Mouse (Mus musculus) stomach, embryonic 16.5 days (tissue): ENCODE measurements around the gene Plod3. TPM values are rescaled to one million over a fixed set of nuclear protein-coding genes. Genes with fewer than 3 reads are reported as not detected.
A peak's percentile ranks its signal among the peaks of the same experiment; 100 is the strongest.
"Not testable (repeated sequence)": the region's sequence is repeated elsewhere in the genome, so short reads cannot be mapped to it uniquely, and the experiment has no call there.

Source experiments
- ATAC-seq: fragments of 200-750 bp; cut with Nextera tagmentation; 2 replicates; pipeline ENCODE4 v1.8.0; 2017; ENCODE audit warnings: moderate number of reproducible peaks, moderate TSS enrichment; ENCODE audit not compliant: insufficient read depth, low FRiP score
- H3K27ac ChIP-seq: fragments of 300-500 bp; sonication (generic); 2 replicates; pipeline ENCODE4 v1.5.1; 2014; ENCODE audit warnings: low read length
- H3K27me3 ChIP-seq: fragments of 300-500 bp; sonication (generic); 2 replicates; pipeline ENCODE4 v1.6.1; 2014; ENCODE audit warnings: low read length, control low read depth, mixed read lengths; ENCODE audit not compliant: control insufficient read depth, insufficient read depth
- H3K36me3 ChIP-seq: fragments of 300-500 bp; sonication (generic); 2 replicates; pipeline ENCODE4 v1.6.1; 2014; ENCODE audit warnings: low read length; ENCODE audit not compliant: control insufficient read depth, insufficient read depth
- H3K4me1 ChIP-seq: fragments of 300-500 bp; sonication (generic); 2 replicates; pipeline ENCODE4 v1.6.1; 2014; ENCODE audit warnings: low read length, control low read depth, mixed read lengths; ENCODE audit not compliant: control insufficient read depth, insufficient read depth
- H3K4me2 ChIP-seq: fragments of 300-500 bp; sonication (generic); 2 replicates; pipeline ENCODE4 v1.6.1; 2014; ENCODE audit warnings: low read depth, low read length, mixed read lengths
- H3K4me3 ChIP-seq: fragments of 300-500 bp; sonication (generic); replicated peaks from 2 replicates; pipeline ENCODE4 v1.5.1; 2014; ENCODE audit warnings: mild to moderate bottlenecking, low read length
- H3K9ac ChIP-seq: fragments of 300-500 bp; sonication (generic); 2 replicates; pipeline ENCODE4 v1.6.1; 2014; ENCODE audit warnings: low read length
- H3K9me3 ChIP-seq: fragments of 300-500 bp; sonication (generic); replicated peaks from 2 replicates; pipeline ENCODE4 v1.6.1; 2016; ENCODE audit warnings: low read length, control low read depth; ENCODE audit not compliant: control insufficient read depth
- WGBS: fragments of 180-500 bp; shearing (Covaris S2); extraction: QIAGEN DNeasy Blood & Tissue Kit; methylation state at CpG from one replicate; pipeline ENCODE4 v1.1.7; 2014; 5-methylcytosine and 5-hydroxymethylcytosine counted together
- polyA plus RNA-seq: library from polyadenylated mRNA; unstranded; fragments of >200 nt; fragmentation: Nextera tagmentation; extraction: Ambion mirVana; gene quantifications from 2 replicates; pipeline ENCODE4 v1.2.1, GENCODE M21; 2015

Gene Plod3
- polyA plus RNA-seq, result 46.1 and 53.7 TPM in 2 replicates

GRCm38 (mm10) chr5:136986695-136987137, at the start of gene Plod3:
Plod3 (plus strand) TSS chr5:136987019.
- H3K4me1 ChIP-seq, result peaks cover 15% of the 10 kb centered on the region
- ATAC-seq, result peak; percentile 92
- H3K4me3 ChIP-seq, result peak within 1 kb of the TSS; percentile 91
- H3K27me3 ChIP-seq, result no peaks in the 10 kb centered on the region
- peak within 1 kb of the TSS; percentile 79 for H3K4me2 ChIP-seq
- WGBS, result 0% methylated on average over 26 of the region's 26 CpGs
- H3K27ac ChIP-seq, result peak within 1 kb of the TSS; percentile 93
- peak within 1 kb of the TSS; percentile 95 for H3K9ac ChIP-seq
- H3K9me3 ChIP-seq, result no peaks in the 10 kb centered on the region
- H3K36me3 ChIP-seq, result peaks cover 21% of the 10 kb centered on the region

DNA sequence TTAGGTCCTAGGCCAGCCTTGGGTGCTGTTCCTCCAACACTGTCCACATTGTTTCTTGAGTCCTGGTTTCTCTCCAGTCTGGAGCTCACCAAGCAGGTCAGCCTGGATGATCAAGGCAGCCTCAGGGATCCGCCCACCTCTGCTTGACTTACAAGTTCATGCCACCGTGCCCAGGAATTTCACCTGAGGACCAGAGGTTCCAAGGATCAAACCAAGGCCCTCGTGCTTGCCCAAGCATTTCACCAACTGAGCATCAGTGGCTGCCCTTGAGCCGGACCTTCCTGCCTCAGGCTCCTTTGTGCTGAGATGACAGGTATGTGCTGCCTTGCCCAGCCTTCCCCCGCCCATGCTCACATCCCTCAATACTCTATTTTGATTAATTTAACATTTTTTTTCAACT, 49.2 kb upstream of the Plod3 start:
- H3K4me1 ChIP-seq, result no peaks in the 10 kb centered on the region
- no peak overlapping the region for H3K9ac ChIP-seq
- no peak overlapping the region for H3K4me3 ChIP-seq
- no peak overlapping the region for H3K27ac ChIP-seq
- no peak overlapping the region for H3K4me2 ChIP-seq
- 85% methylated on average over 5 of the region's 5 CpGs for WGBS
- ATAC-seq, result no peak
- H3K9me3 ChIP-seq, result no peaks in the 10 kb centered on the region
- H3K27me3 ChIP-seq, result no peaks in the 10 kb centered on the region
- no peaks in the 10 kb centered on the region for H3K36me3 ChIP-seq

GRCm38 (mm10) chr5:136939284-136939683, 47.5 kb upstream of the Plod3 start:
- no peak overlapping the region for H3K4me3 ChIP-seq
- 68% methylated on average over 7 of the region's 7 CpGs for WGBS
- no peak overlapping the region for H3K9ac ChIP-seq
- no peak for ATAC-seq
- H3K9me3 ChIP-seq, result no peaks in the 10 kb centered on the region
- H3K4me2 ChIP-seq, result no peak overlapping the region
- H3K36me3 ChIP-seq, result no peaks in the 10 kb centered on the region
- no peaks in the 10 kb centered on the region for H3K4me1 ChIP-seq
- H3K27ac ChIP-seq, result no peak overlapping the region
- no peaks in the 10 kb centered on the region for H3K27me3 ChIP-seq

DNA sequence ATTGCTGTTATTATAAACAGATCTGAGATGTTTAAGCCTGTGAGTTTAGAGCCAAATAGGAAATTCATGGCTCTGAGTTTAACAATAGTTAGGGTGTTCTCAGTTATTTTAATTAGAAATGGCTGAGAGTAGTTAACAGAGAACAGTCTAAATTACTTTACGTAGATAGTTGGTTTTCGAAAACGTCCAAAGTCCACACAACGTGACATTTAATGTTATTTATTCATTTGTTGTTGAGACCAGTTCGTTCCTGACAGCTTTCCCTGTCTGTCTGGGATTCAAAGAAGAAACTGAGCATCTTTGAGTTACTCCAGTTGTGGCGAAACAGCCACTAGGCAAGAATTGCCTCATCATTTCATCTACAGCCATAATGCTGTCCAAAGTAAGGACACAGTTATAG, 46.8 kb upstream of the Plod3 start:
- H3K4me2 ChIP-seq, ATAC-seq, H3K4me3 ChIP-seq, H3K36me3 ChIP-seq, H3K4me1 ChIP-seq, H3K9ac ChIP-seq, H3K9me3 ChIP-seq, H3K27ac ChIP-seq, H3K27me3 ChIP-seq: not testable (repeated sequence)
- 70% methylated on average over 6 of the region's 6 CpGs for WGBS

GRCm38 (mm10) chr5:136940845-136941560, 45.8 kb upstream of the Plod3 start:
- WGBS, result 86% methylated on average over 12 of the region's 12 CpGs
- Histone ChIP-seq H3K36me3 (no peaks in the 10 kb centered on the region), H3K9me3 (no peaks in the 10 kb centered on the region), H3K4me2 (no peak overlapping the region), H3K9ac (no peak overlapping the region), H3K27me3 (no peaks in the 10 kb centered on the region), H3K27ac (no peak overlapping the region), H3K4me3 (no peak overlapping the region), H3K4me1 (no peaks in the 10 kb centered on the region)
- no peak for ATAC-seq

GRCm38 (mm10) chr5:136942781-136943180, 44.0 kb upstream of the Plod3 start:
- Histone ChIP-seq H3K9ac (no peak overlapping the region), H3K27me3 (no peaks in the 10 kb centered on the region), H3K4me2 (no peak overlapping the region), H3K4me3 (no peak overlapping the region), H3K9me3 (no peaks in the 10 kb centered on the region), H3K27ac (no peak overlapping the region), H3K4me1 (no peaks in the 10 kb centered on the region), H3K36me3 (no peaks in the 10 kb centered on the region)
- WGBS, result 61% methylated on average over 3 of the region's 3 CpGs
- no peak for ATAC-seq

DNA sequence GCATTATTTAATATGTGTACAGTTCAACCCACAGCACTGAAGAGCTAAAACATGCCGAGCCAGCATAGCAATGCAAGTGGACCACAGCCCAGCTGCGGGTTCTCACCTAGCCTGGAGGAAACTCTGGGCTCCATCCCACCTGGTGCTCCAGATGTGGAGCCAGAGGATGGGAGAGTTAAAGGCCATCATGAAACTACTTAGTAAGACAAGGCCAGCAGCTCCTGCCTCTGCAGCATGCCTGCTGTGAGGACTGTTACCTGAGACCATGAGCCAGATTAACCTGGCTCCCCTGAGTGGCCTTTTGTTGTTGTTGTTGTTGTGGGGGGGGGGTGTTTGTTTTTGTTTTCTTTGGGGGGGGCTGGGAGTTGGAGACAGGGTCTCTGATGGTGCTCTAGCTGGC, 43.4 kb upstream of the Plod3 start:
- H3K9ac ChIP-seq, result no peak overlapping the region
- H3K36me3 ChIP-seq, result no peaks in the 10 kb centered on the region
- H3K4me1 ChIP-seq, result no peaks in the 10 kb centered on the region
- no peaks in the 10 kb centered on the region for H3K9me3 ChIP-seq
- 74% methylated on average over 2 of the region's 2 CpGs for WGBS
- no peak overlapping the region for H3K4me3 ChIP-seq
- H3K4me2 ChIP-seq, result no peak overlapping the region
- H3K27ac ChIP-seq, result no peak overlapping the region
- no peak for ATAC-seq
- no peaks in the 10 kb centered on the region for H3K27me3 ChIP-seq

GRCm38 (mm10) chr5:136945084-136945483, 41.7 kb upstream of the Plod3 start:
- H3K27ac ChIP-seq, result no peak overlapping the region
- no peaks in the 10 kb centered on the region for H3K27me3 ChIP-seq
- 79% methylated on average over 12 of the region's 12 CpGs for WGBS
- no peak overlapping the region for H3K4me2 ChIP-seq
- H3K4me1 ChIP-seq, result no peaks in the 10 kb centered on the region
- H3K36me3 ChIP-seq, result no peaks in the 10 kb centered on the region
- H3K4me3 ChIP-seq, result no peak overlapping the region
- H3K9me3 ChIP-seq, result no peaks in the 10 kb centered on the region
- no peak overlapping the region for H3K9ac ChIP-seq
- ATAC-seq, result no peak

GRCm38 (mm10) chr5:136947874-136948273, 38.9 kb upstream of the Plod3 start:
- ATAC-seq, result no peak
- Histone ChIP-seq H3K4me2 (no peak overlapping the region), H3K27me3 (no peaks in the 10 kb centered on the region), H3K27ac (no peak overlapping the region), H3K9me3 (no peaks in the 10 kb centered on the region), H3K4me3 (no peak overlapping the region), H3K36me3 (no peaks in the 10 kb centered on the region), H3K4me1 (no peaks in the 10 kb centered on the region), H3K9ac (no peak overlapping the region)
